Mouse (Mus musculus) stomach, postnatal 0 days (tissue): ENCODE data around the gene Zfp318. TPM values are rescaled to one million over a fixed set of nuclear protein-coding genes. Genes with fewer than 3 reads are reported as not detected.

Experiments used
- ATAC-seq: fragments of 200-750 bp; cut with Nextera tagmentation; 2 replicates; pipeline ENCODE4 v1.8.0; 2017; ENCODE audit not compliant: low FRiP score, low TSS enrichment
- DNase-seq: peaks from one replicate; pipeline ENCODE4 v3.0.0-alpha.2; 2016; ENCODE audit warnings: low spot score
- H3K27ac ChIP-seq: fragments of 300-500 bp; sonication (generic); replicated peaks from 2 replicates; pipeline ENCODE4 v1.5.1; 2014; ENCODE audit warnings: mild to moderate bottlenecking, control low read depth
- H3K27me3 ChIP-seq: fragments of 300-500 bp; sonication (generic); 2 replicates; pipeline ENCODE4 v1.6.1; 2014; ENCODE audit warnings: low read length; ENCODE audit not compliant: control insufficient read depth, insufficient read depth
- H3K36me3 ChIP-seq: fragments of 300-500 bp; sonication (generic); 2 replicates; pipeline ENCODE4 v1.6.1; 2014; ENCODE audit warnings: low read length, mixed read lengths; ENCODE audit not compliant: control insufficient read depth, insufficient read depth
- H3K4me1 ChIP-seq: fragments of 300-500 bp; sonication (generic); replicated peaks from 2 replicates; pipeline ENCODE4 v1.6.1; 2014; ENCODE audit warnings: antibody characterized with exemption; ENCODE audit not compliant: control insufficient read depth, insufficient read depth
- H3K4me2 ChIP-seq: fragments of 300-500 bp; sonication (generic); replicated peaks from 2 replicates; pipeline ENCODE4 v1.6.1; 2014; ENCODE audit warnings: low read depth, mild to moderate bottlenecking, control low read depth, moderate library complexity
- H3K4me3 ChIP-seq: fragments of 300-500 bp; sonication (generic); 2 replicates; pipeline ENCODE4 v1.5.1; 2014; ENCODE audit warnings: low read depth, low read length, control low read depth
- H3K9ac ChIP-seq: fragments of 300-500 bp; sonication (generic); 2 replicates; pipeline ENCODE4 v1.6.1; 2014; ENCODE audit warnings: mild to moderate bottlenecking, low read length, control low read depth, mixed read lengths
- H3K9me3 ChIP-seq: fragments of 300-500 bp; sonication (generic); 2 replicates; pipeline ENCODE4 v1.6.1; 2016; ENCODE audit warnings: low read length; ENCODE audit not compliant: control insufficient read depth
- CTCF ChIP-seq: IDR thresholded peaks from 2 replicates; pipeline ENCODE4 v1.5.1; 2016; ENCODE audit warnings: antibody characterized with exemption, low read depth, mild to moderate bottlenecking, moderate library complexity
- EP300 ChIP-seq: optimal IDR thresholded peaks from 2 replicates; pipeline ENCODE3; 2016; ENCODE audit warnings: antibody characterized with exemption
- WGBS: fragments of 180-500 bp; shearing (Covaris S2); extraction: QIAGEN DNeasy Blood & Tissue Kit; methylation state at CpG from one replicate; pipeline ENCODE4 v1.1.7; 2014; 5-methylcytosine and 5-hydroxymethylcytosine counted together
- polyA plus RNA-seq: library from polyadenylated mRNA; unstranded; fragments of >200 nt; fragmentation: Nextera tagmentation; extraction: Ambion mirVana; gene quantifications from 2 replicates; pipeline ENCODE4 v1.2.1, GENCODE M21; 2015

The Zfp318 gene
- polyA plus RNA-seq, 1 experiment from 2014 or later: 2.9 TPM

DNA sequence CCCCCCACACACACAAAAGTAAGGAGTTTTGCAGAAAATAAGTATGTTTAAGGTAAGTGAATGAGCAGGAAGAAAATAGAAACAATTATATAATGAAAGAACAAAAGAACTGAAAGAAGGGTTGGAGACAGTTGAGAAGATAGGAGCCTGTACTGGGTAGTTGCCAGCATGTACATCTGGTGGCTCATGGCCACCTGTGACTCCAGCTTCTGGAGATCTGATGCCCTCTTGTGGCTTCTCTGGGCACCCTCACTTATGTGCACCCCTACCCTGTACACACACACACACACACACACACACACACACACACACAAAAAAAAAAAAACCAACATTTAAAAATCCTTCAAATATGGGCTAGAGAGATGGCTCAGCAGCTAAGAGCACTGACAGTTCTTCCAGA lies 36.2 kb downstream of the Zfp318 start:
- Histone ChIP-seq H3K27me3 (no peaks in the 10 kb centered on the region), H3K9me3 (no peaks in the 10 kb centered on the region), H3K4me1 (no peaks in the 10 kb centered on the region), H3K9ac (no peak overlapping the region), H3K4me3 (no peak overlapping the region), H3K4me2 (no peak overlapping the region), H3K27ac (no peak overlapping the region), H3K36me3 (no peaks in the 10 kb centered on the region)
- no peak for ATAC-seq
- DNase-seq: no peak
- no peak for TF ChIP-seq EP300
- TF ChIP-seq CTCF: peak; percentile 16; the same call in 1 of the 2 replicates

GRCm38 (mm10) chr17:46426496-46426895 lies 43.0 kb downstream of the Zfp318 start:
- ATAC-seq: no peak
- Histone ChIP-seq H3K4me3 (no peak overlapping the region), H3K27ac (no peak overlapping the region), H3K27me3 (no peaks in the 10 kb centered on the region), H3K4me1 (no peaks in the 10 kb centered on the region), H3K4me2 (no peak overlapping the region), H3K9ac (no peak overlapping the region), H3K9me3 (no peaks in the 10 kb centered on the region), H3K36me3 (no peaks in the 10 kb centered on the region)
- no peak for DNase-seq
- TF ChIP-seq EP300: no peak
- no peak for TF ChIP-seq CTCF

- H3K36me3 ChIP-seq: no peaks in the 10 kb centered on the region
- peak within 1 kb of the TSS; percentile 6; the same call in 1 of the 2 replicates for H3K4me3 ChIP-seq
- peak within 1 kb of the TSS; percentile 44 for H3K4me2 ChIP-seq
- ATAC-seq: peak; percentile 39; the same call in 1 of the 2 replicates
- H3K27me3 ChIP-seq: no peaks in the 10 kb centered on the region
- no peaks in the 10 kb centered on the region for H3K9me3 ChIP-seq
- TF ChIP-seq CTCF: no peak
- TF ChIP-seq EP300: no peak
- H3K4me1 ChIP-seq: peaks cover 2% of the 10 kb centered on the region; the same call in 1 of the 2 replicates
- H3K27ac ChIP-seq: no peak within 1 kb of the TSS
- 20% methylated on average over 18 of the region's 18 CpGs for WGBS
- peak; percentile 54 for DNase-seq
- H3K9ac ChIP-seq: no peak within 1 kb of the TSS
These were observed 45.4 kb downstream of the Zfp318 start, which contains the start of gene Crip3 for GRCm38 (mm10) chr17:46428761-46429414. Gene Crip3, plus strand, starts transcription at chr17:46428926.

DNA sequence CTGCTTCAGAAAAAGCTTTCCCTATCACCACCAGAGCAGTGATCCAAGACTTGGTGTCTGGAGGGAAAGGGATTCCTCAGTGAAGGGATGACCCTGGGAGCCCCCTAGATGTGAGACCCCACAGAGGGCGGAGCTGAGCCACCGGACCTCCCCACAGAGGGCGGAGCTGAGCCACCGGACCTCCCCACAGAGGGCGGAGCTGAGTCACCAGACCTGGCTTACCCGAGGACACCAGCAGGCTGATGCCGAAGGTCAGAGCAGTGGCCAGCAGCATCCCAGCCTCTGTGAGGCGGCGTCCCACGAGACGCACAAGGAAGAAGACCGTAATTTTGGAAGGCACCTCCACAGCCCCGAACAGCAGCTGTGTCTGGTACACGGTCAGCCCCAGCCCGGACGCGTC lies 50.1 kb downstream of the Zfp318 start:
- peaks cover 3% of the 10 kb centered on the region; the same call in 1 of the 2 replicates for H3K4me1 ChIP-seq
- TF ChIP-seq EP300 (no peak), CTCF (no peak)
- H3K36me3 ChIP-seq: no peaks in the 10 kb centered on the region
- no peaks in the 10 kb centered on the region for H3K9me3 ChIP-seq
- H3K9ac ChIP-seq: no peak overlapping the region
- DNase-seq (peak; percentile 37), ATAC-seq (no peak)
- peak overlapping the region; percentile 40 for H3K4me2 ChIP-seq
- H3K27me3 ChIP-seq: no peaks in the 10 kb centered on the region
- H3K27ac ChIP-seq: no peak overlapping the region
- 6% methylated on average over 17 of the region's 17 CpGs for WGBS
- 0 out of 2 replicates have a peak overlapping the region, but pooled peaks have one; percentile 2 for H3K4me3 ChIP-seq

- peak; percentile 77 for TF ChIP-seq CTCF
- TF ChIP-seq EP300: no peak
- Histone ChIP-seq H3K27me3 (no peaks in the 10 kb centered on the region), H3K36me3 (no peaks in the 10 kb centered on the region), H3K9ac (no peak overlapping the region), H3K27ac (no peak overlapping the region), H3K4me1 (peaks cover 3% of the 10 kb centered on the region; the same call in 1 of the 2 replicates), H3K9me3 (no peaks in the 10 kb centered on the region), H3K4me2 (no peak overlapping the region), H3K4me3 (no peak overlapping the region)
- peak; percentile 57 for ATAC-seq
- 30% methylated on average over 23 of the region's 23 CpGs for WGBS
- peak; percentile 63 for DNase-seq
These were observed 53.3 kb downstream of the Zfp318 start for GRCm38 (mm10) chr17:46436672-46437366.
